Mouse (Mus musculus): ENCODE measurements around the gene Ppp3ca.

Ppp3ca gene

GRCm38 (mm10) chr3:136765569-136765968 lies 95.6 kb downstream of the Ppp3ca start:
- no peak for DNase-seq

- DNase-seq, result no peak
These were observed 99.0 kb downstream of the Ppp3ca start for GRCm38 (mm10) chr3:136768775-136769485.

DNA sequence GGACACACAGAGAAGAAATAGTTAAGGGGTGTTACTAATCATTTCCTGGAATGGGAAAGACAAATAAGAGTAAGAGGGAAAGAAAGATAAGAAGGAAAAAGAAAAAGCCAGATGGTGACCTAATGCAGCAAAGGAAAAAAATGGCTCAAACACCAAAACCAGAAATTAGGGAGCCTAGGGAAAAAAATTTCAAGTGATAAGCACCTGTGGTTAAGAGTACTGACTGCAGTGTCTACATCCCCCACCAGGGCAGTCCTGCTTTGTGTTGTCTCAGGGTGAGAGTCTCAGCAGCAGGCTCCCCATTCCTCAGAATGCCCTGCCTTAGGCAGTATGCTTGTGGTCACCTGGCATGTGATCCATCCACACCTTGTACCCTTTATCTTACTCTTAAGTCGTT lies 99.6 kb downstream of the Ppp3ca start:
- DNase-seq, result no peak

DNA sequence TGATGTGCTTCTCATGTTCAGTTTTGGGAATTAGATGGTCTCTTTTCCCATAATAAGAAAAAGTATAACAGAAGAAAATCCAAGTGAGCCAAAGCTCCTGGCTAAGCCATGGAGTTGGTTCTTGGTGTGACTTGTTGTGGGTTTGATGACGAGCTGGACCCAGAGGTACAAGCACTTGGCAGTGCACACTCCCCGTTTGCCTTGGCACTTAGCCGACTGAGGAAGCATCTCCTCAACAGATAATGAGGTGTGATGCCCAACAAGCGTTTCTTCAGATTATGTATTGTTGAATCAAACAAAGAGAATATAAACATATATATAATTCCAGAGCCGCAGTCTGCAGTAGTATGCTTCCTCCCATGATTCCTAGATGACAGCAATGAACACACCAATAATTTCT lies 101.8 kb downstream of the Ppp3ca start:
- DNase-seq, result no peak

DNA sequence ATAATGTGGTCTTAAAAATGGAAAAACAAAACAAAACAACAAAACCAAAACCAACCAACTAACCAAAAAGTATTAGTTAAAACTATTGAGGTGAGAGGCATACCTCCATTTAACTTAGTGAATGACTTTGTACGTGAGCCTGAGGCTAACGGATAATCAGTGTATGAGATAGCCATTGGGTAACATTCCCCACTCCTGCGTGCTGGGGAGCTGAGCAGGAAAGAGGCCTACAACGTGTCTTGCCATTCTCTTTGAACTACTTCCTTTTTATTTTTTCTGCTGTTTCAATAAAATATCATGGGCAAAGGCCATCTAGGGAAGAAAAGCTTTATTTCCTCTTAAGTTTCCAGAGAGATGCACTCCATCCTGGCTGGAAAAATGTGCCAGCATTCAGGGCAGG lies 103.3 kb downstream of the Ppp3ca start:
- no peak for DNase-seq

DNA sequence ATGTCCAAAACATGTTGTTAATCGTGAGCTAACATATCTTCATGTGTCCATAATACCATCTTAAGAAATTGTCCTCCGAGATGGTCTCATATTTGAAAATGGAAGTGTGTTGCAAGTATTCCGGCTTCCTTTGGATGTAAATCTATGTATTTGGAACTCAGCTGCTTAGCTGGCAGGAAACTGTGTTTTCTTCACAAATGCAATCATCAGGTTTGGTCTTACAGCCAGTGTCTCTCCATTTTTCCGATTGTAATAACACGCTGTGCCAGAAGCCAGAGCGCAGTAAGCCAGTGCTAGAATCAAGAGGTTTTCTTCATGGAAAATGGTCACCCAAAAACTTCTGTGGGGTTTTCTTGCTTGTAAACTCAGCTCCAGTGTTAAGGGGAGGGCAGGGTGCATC lies 104.3 kb downstream of the Ppp3ca start:
- no peak for DNase-seq

DNA sequence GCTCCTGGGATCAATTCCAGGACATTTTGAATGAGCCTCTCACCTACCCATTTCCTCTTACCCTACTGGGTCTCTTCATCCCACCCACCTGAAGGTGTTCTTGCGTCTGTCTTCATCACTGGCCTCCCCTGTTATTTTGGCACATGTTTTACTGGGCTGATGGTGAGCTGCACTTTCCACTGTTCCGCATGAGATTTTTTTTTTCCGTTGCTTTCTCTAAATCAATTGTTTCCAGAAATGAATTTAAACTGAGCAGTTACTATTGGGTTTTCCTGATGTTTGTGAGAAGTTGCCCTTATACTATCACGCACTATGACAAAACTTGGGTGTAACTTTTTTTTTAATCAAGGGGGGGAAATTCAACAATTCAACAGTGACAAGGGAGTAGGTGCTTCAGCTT lies 106.6 kb downstream of the Ppp3ca start:
- DNase-seq, result no peak

DNA sequence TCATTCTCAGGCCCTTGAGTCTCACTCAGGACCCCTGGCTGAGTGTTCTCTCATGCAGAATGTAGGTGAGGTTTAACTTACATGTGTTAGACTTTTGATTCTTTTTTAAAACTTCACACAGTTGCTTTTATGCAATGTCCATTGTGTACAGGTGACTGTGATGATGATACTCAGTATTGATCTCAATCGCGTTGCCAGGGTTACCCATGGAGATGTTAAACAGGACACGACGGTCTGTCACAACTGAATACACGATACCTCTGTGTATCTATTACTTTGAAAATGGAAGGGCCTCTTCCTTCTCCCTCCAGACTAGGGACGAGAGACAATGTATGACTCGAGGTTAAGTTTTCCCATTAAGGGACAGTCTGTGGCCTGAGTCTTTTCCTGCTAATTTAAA lies 107.5 kb downstream of the Ppp3ca start:
- no peak for DNase-seq

GRCm38 (mm10) chr3:136777787-136778216 lies 107.9 kb downstream of the Ppp3ca start:
- DNase-seq, result no peak

DNA sequence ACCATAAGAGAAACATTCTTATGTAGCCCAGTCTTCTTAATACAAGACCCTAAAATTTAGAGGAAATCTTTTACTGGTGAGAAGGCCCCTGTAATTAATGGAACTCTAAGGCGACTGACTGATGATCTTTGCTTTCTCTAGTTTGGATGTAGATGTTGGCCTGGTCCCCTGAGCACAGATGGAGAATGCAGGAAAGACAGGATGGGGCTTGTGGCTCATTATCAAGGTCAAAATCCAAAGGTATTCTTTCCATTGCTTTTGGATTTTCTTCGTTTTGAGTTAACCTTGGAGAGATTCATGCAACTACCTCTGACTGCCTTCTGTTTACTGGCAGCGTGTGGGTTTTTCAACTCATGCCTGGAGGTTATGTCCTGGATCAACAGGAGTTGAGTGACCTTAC lies 110.4 kb downstream of the Ppp3ca start:
- DNase-seq, result no peak

GRCm38 (mm10) chr3:136782058-136782457 lies 112.1 kb downstream of the Ppp3ca start:
- no peak for DNase-seq

DNA sequence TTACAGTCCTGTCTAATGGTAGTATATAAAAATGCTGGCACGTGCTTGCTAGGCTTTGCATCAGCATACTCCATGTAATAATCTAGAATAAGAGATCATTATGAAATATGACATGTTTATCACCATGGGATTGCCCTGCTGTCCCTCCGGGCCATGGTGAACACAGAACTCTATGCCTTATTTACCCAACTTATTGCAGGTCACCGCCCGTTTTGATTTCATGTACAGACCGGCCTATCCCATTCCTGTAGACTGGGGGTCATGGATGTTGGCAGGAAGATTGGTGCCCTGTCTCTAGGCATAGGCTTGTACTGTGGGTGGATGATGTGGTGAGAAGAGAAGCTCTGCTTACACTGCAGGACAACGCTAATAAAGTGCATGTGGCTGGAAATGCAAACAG lies 115.8 kb downstream of the Ppp3ca start:
- DNase-seq, result no peak

- no peak for DNase-seq
These were observed 120.4 kb downstream of the Ppp3ca start for GRCm38 (mm10) chr3:136790261-136790871.

- DNase-seq, result no peak
These were observed 121.5 kb downstream of the Ppp3ca start for GRCm38 (mm10) chr3:136791404-136791803.

DNA sequence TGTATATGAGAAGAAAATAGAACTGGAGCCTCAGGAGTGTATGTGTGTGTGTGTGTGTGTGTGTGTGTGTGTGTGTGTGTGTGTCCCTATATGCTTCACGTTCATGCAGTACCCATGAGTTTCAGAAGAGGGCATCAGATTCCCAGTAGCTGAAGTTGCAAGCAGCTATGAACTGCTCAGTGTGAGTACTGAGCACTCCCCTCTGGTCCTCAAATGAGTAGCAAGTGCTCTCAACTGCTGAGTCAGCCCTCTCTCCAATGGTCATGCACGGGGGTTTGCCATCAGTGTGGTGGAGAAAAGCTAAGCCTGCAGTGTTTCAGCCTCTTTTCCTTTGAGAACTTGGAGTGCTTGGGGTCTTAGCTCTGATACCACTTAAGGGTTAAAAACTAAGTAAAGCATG lies 122.0 kb downstream of the Ppp3ca start:
- DNase-seq, result no peak

DNA sequence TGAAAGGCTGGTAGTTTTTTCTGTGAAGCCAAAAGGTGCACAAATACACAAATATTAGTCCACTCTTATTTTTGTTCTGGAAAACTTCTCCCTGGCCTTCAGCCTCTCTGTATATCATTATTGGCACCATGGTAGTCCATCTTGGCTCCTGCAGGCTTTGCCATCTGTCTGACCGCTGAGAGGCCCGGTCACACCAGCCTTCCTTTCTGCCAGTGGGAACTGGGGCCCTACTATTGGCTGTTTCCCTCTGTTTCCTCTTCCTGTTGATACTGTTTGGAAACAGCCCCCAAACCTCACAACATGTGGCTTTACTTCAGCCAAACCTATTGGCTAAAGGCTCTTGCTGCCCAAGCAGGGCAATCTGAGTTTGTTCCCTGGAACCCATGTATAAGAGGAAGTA lies 123.5 kb downstream of the Ppp3ca start:
- no peak for DNase-seq

DNA sequence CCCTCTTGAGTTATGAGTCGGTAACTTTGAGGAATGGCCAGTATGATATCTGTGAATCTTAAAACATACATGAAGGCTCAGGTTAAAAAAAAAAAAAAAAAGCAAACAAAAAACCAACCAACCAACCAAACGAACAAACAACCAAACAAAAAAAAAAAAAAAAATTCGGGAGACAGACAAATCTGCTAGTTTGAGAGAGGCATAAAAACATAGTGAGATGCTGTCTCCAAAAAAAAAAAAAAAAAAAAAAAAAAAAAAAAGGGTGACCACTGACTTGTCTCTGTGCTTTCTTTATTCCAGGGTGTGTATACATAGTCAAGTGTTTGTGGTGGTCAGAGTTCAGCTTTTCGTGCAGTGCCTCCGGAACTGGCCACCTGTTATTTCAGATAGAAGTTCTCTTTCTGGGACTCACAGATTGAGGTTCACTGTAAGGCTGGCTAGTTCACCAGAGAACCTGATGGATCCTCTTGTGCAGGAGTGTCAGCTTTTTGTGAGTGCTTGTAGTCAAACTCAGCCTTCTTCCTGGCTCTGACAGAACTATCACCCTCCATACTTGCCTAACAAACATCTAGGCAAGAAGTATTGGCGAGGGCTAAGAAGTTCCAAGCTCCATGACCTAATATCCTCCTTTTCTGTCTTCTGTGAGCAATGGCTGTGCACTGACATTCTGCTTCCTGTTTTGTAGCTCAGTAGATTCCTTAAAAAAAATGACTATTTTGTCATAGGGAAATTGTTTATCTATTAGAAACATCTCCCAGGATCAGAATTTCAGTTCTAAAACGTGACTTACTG lies 124.7 kb downstream of the Ppp3ca start:
- DNase-seq, result peak in 1 of 2 experiments; percentile 33

DNA sequence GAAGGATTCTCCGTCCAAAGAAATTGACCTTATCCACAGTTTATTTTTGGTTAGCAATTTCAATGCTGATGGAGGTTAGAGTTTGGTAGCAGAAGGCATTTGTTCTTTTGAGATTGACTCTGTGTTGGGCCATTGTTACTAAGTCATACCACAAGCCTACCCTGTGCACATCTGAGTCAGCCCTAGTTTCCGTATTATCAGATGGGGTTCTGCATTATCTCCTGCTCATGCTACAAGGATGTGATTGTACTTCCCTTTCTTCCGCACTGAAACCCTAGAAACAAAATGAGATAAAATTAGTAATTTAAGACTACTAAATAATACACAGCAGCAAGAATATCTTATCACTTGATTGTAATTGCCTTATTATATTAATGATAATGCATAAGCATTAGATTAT lies 129.0 kb downstream of the Ppp3ca start:
- DNase-seq, result no peak

DNA sequence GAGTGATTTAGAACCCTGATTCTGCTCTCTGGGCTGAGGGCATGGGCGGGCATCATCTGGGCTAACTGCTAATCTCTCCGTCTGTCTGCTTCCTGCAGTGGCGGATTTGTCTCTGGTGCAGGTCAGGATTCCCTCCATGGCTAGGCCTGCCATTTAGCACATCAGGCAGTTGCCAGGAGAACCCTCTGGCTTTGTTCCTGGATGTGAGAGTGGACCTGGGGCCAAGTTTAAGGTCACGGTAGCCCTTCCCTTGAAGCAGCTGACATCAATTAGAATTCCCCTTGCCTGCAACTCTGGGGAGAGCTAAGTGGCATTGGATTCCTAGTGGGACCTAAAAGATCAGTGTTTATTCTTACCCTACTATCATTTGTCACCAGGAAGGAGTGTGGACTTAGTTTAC lies 132.7 kb downstream of the Ppp3ca start:
- peak in 1 of 2 experiments; percentile 31 for DNase-seq

- no peak for DNase-seq
These were observed 136.0 kb downstream of the Ppp3ca start for GRCm38 (mm10) chr3:136805897-136806296.

DNA sequence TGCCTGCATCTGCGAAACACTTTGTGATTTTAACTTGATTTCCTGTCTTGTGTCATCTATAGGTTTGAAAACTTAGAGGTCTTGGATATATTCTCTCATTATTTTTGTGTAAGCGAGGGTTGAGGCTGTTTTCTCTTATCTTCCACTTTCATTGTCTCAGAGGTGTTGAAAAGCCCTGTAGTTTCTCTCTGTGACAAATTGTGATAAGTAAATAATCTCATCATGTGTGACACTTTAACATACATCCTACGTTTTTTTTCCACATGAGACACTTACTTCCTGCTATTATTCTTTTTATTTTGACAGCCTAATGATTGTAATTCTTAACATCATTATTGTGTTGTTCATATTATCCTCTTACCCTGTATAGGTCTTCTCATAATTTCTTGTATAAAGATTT lies 140.3 kb downstream of the Ppp3ca start:
- DNase-seq, result no peak

GRCm38 (mm10) chr3:136812162-136812561 lies 142.2 kb downstream of the Ppp3ca start:
- no peak for DNase-seq

- DNase-seq, result no peak
These were observed 142.9 kb downstream of the Ppp3ca start for GRCm38 (mm10) chr3:136812791-136813190.

- DNase-seq, result no peak
These were observed 144.0 kb downstream of the Ppp3ca start for GRCm38 (mm10) chr3:136813886-136814285.

Data from kidney, postnatal 36 days (tissue).